Comparison of ENCODE assay signal across 8 mouse cellular contexts in the genomic region with DNA sequence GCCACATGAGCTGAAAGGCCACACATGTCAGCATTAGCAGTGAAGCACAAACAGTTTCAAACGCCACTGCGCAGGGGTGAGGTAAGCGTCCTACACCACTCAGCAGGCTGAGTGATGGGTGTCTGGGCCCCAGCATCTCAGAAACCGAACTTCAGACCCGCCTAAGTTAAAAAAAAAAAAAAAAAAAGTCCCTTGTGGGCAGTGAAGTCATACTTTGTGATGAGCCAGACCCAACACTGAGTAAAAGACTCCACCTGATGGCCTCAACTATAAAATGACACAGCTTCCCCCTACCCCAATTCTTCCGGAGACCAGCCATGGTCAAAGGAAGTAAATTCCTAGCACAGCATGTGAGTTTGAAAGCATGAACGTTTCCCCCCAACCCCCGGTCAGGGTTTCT. TPM values are rescaled to one million over a fixed set of nuclear protein-coding genes. Genes with fewer than 3 reads are reported as not detected.
DNase-seq lines count a peak whose midpoint lies in the region; ATAC-seq and TF ChIP-seq lines count a peak whose summit lies in the region.

No protein-coding gene starts in this region.

- H3K27ac ChIP-seq in heart, embryonic 10.5 days = no peak overlapping the region
- no peak overlapping the region for H3K27ac ChIP-seq in heart, adult 2 months
- peak overlapping the region; percentile 50 for H3K27ac ChIP-seq in CH12.LX (ENCODE audit: insufficient read depth, low read depth)
- no peak overlapping the region for H3K27ac ChIP-seq in hindbrain, embryonic 11.5 days (ENCODE audit: low read depth, low read length)
- H3K27ac ChIP-seq in liver, postnatal 0 days (ENCODE audit: low read depth) = peak overlapping the region; percentile 87; the same call in 1 of the 2 replicates

- dilution Hi-C loops in CH12.LX (cut with MboI; ENCODE audit: extremely low pct_ligation_motif_present, extremely low pct_unique_long_range_greater_than_20kb, low sequenced_read_pairs) = no loop called here

- peak overlapping the region; percentile 81 for H3K4me3 ChIP-seq in heart, embryonic 10.5 days
- no peak overlapping the region for H3K4me3 ChIP-seq in heart, adult 2 months
- H3K4me3 ChIP-seq in CH12.LX (replicated peaks in 1 of 3; ENCODE audit: low read depth in 2 of 3, low read length in 2 of 3, poor library complexity in 1 of 3) = peak overlapping the region; percentile 94 to 99 (median 97)
- peak overlapping the region; percentile 83; the same call in 1 of the 2 replicates for H3K4me3 ChIP-seq in hindbrain, embryonic 11.5 days (ENCODE audit: low read depth, low read length)
- H3K4me3 ChIP-seq in liver, postnatal 0 days (ENCODE audit: low read depth, low read length) = peak overlapping the region; percentile 93

- no peak for ATAC-seq in hindbrain, embryonic 11.5 days (ENCODE audit: low FRiP score)
- ATAC-seq in liver, postnatal 0 days = no peak

- H3K4me1 ChIP-seq in heart, embryonic 10.5 days = peaks cover 41% of the 10 kb centered on the region
- H3K4me1 ChIP-seq in heart, adult 2 months (ENCODE audit: control insufficient read depth, insufficient read depth, low read length) = peaks cover 6% of the 10 kb centered on the region
- peaks cover 3 to 46% of the 10 kb centered on the region in 2 experiments for H3K4me1 ChIP-seq in CH12.LX (ENCODE audit: control insufficient read depth in 1 of 2, insufficient read depth in 2 of 2)
- H3K4me1 ChIP-seq in hindbrain, embryonic 11.5 days (replicated peaks; ENCODE audit: control insufficient read depth, insufficient read depth, low read length) = peaks cover 10% of the 10 kb centered on the region
- peaks cover 43% of the 10 kb centered on the region for H3K4me1 ChIP-seq in liver, postnatal 0 days (ENCODE audit: insufficient read depth)

- H3K9ac ChIP-seq in heart, adult 2 months (ENCODE audit: low read depth, low read length) = no peak overlapping the region
- H3K9ac ChIP-seq in CH12.LX (ENCODE audit: insufficient read depth, low read depth) = peak overlapping the region; percentile 98
- H3K9ac ChIP-seq in hindbrain, embryonic 11.5 days (ENCODE audit: low read depth, low read length) = no peak overlapping the region
- peak overlapping the region; percentile 89 for H3K9ac ChIP-seq in liver, postnatal 0 days (replicated peaks)

- H3K36me3 ChIP-seq in heart, embryonic 10.5 days = peaks cover 45% of the 10 kb centered on the region
- peaks cover 6% of the 10 kb centered on the region; the same call in 1 of the 2 replicates for H3K36me3 ChIP-seq in heart, adult 2 months (ENCODE audit: control insufficient read depth, insufficient read depth, low read length)
- peaks cover 43 to 53% of the 10 kb centered on the region in 2 experiments for H3K36me3 ChIP-seq in CH12.LX (replicated peaks in 1 of 2; ENCODE audit: control insufficient read depth in 1 of 2, insufficient read depth in 1 of 2, low read length in 1 of 2)
- H3K36me3 ChIP-seq in hindbrain, embryonic 11.5 days (ENCODE audit: control insufficient read depth, insufficient read depth, low read length) = peaks cover 15% of the 10 kb centered on the region
- H3K36me3 ChIP-seq in liver, postnatal 0 days (replicated peaks; ENCODE audit: insufficient read depth, low read length) = peaks cover 39% of the 10 kb centered on the region

- TF ChIP-seq CTCF in heart, adult 2 months (IDR thresholded peaks at IDR 0.05) = no peak
- TF ChIP-seq CTCF in CH12.LX (conservative IDR thresholded peaks at IDR 0.05 in 1 of 2, IDR thresholded peaks at IDR 0.05 in 1 of 2; ENCODE audit: low read depth in 2 of 2, low read length in 2 of 2) = no peak
- no peak for TF ChIP-seq CTCF in liver, postnatal 0 days (IDR thresholded peaks at IDR 0.05; ENCODE audit: low read depth)

- TF ChIP-seq EP300 in heart, adult 2 months (IDR thresholded peaks at IDR 0.05; ENCODE audit: insufficient read depth, low read depth, low read length) = no peak
- no peak for TF ChIP-seq EP300 in CH12.LX (IDR thresholded peaks at IDR 0.05; ENCODE audit: low read length)
- TF ChIP-seq EP300 in liver, postnatal 0 days (IDR thresholded peaks at IDR 0.05; ENCODE audit: low read depth) = no peak

- 55% methylated on average over 8 of the region's 8 CpGs for WGBS in heart, embryonic 10.5 days
- WGBS in heart, adult 2 months = 38% methylated on average over 8 of the region's 8 CpGs
- WGBS in hindbrain, embryonic 11.5 days = 52% methylated on average over 8 of the region's 8 CpGs
- 28% methylated on average over 8 of the region's 8 CpGs for WGBS in liver, postnatal 0 days (ENCODE audit: insufficient replicate concordance)

- H3K27me3 ChIP-seq in heart, embryonic 10.5 days (ENCODE audit: insufficient read depth, poor library complexity, severe bottlenecking) = no peaks in the 10 kb centered on the region
- H3K27me3 ChIP-seq in heart, adult 2 months (ENCODE audit: control insufficient read depth, insufficient read depth, low read length) = no peaks in the 10 kb centered on the region
- no peaks in the 10 kb centered on the region for H3K27me3 ChIP-seq in CH12.LX (replicated peaks)
- no peaks in the 10 kb centered on the region for H3K27me3 ChIP-seq in hindbrain, embryonic 11.5 days (ENCODE audit: control insufficient read depth, insufficient read depth, low read length)
- no peaks in the 10 kb centered on the region for H3K27me3 ChIP-seq in liver, postnatal 0 days (ENCODE audit: insufficient read depth, low read length)

- in situ Hi-C loops in CH12.LX (cut with MboI; ENCODE audit: low pct_ligation_motif_present, low pct_unique_long_range_greater_than_20kb, low sequenced_read_pairs) = no loop called here

- DNase-seq in heart, embryonic 10.5 days (ENCODE audit: low spot score) = no peak
- DNase-seq in heart, adult 2 months = no peak
- no peak for DNase-seq in CH12.LX (ENCODE audit: extremely low read depth)
- no peak for DNase-seq in hindbrain, embryonic 11.5 days (ENCODE audit: low spot score)
- no peak for DNase-seq in liver, postnatal 0 days
- DNase-seq in urinary bladder, postnatal 25 days (ENCODE audit: low spot score) = no peak
- DNase-seq in yolk sac, embryonic 10.5 days (ENCODE audit: low spot score) = no peak
- no peak for DNase-seq in cerebellum, postnatal 14 days

- no peaks in the 10 kb centered on the region for H3K79me2 ChIP-seq in heart, adult 2 months (replicated peaks; ENCODE audit: control insufficient read depth, insufficient read depth, low read length)
- H3K79me2 ChIP-seq in CH12.LX (replicated peaks; ENCODE audit: control insufficient read depth, extremely low read depth, insufficient read depth, poor library complexity, severe bottlenecking) = peaks cover 44% of the 10 kb centered on the region

- intact Hi-C loops in heart, adult 2 months (cut with DNase I) = loop anchor here (10.0 kb wide), 1 partner anchor 358 kb away; the partner anchor contains the start of gene Psmb7

- peak overlapping the region; percentile 89 for H3K4me2 ChIP-seq in CH12.LX (ENCODE audit: insufficient read depth, low read depth, poor library complexity, severe bottlenecking)
- H3K4me2 ChIP-seq in hindbrain, embryonic 11.5 days (replicated peaks; ENCODE audit: low read depth, low read length) = peak overlapping the region; percentile 91
- peak overlapping the region; percentile 92 for H3K4me2 ChIP-seq in liver, postnatal 0 days (ENCODE audit: low read depth, low read length)

- no peak for TF ChIP-seq POLR2A in heart, adult 2 months (IDR thresholded peaks at IDR 0.05; ENCODE audit: insufficient read depth, low read depth, low read length)
- TF ChIP-seq POLR2A in CH12.LX (IDR thresholded peaks at IDR 0.05; ENCODE audit: low read depth, low read length) = no peak

- no peak for TF ChIP-seq RAD21 in CH12.LX (IDR thresholded peaks at IDR 0.05; ENCODE audit: low read depth, low read length)

- no peaks in the 10 kb centered on the region for H3K9me3 ChIP-seq in heart, embryonic 10.5 days
- H3K9me3 ChIP-seq in CH12.LX (replicated peaks; ENCODE audit: low read length) = no peaks in the 10 kb centered on the region
- no peaks in the 10 kb centered on the region for H3K9me3 ChIP-seq in hindbrain, embryonic 11.5 days (ENCODE audit: control insufficient read depth, low read length)
- no peaks in the 10 kb centered on the region for H3K9me3 ChIP-seq in liver, postnatal 0 days (ENCODE audit: low read length)

TF ChIP-seq in CH12.LX, 34 proteins besides CTCF, POLR2A, EP300 and RAD21 (continues in another document):
- TF ChIP-seq TCF12 (IDR thresholded peaks at IDR 0.05; ENCODE audit: low read depth, low read length) = no peak
- TF ChIP-seq ZKSCAN1 (IDR thresholded peaks at IDR 0.05; ENCODE audit: borderline replicate concordance, low read depth, low read length) = no peak
- TF ChIP-seq MAZ (IDR thresholded peaks at IDR 0.05; ENCODE audit: low read depth, low read length) = no peak
- no peak for TF ChIP-seq UBTF (IDR thresholded peaks at IDR 0.05; ENCODE audit: low read depth, low read length)

RNA-seq across cellular contexts. Expression of gene Arpc5l, which starts 2.0 kb away (rescaled TPM):
- polyA plus RNA-seq in heart, embryonic 10.5 days (2016; fragmentation: Nextera tagmentation; extraction: Ambion mirVana) = 93.9 and 118 TPM in 2 replicates
- total RNA-seq in heart, adult 2 months (2021) = 100 to 1,000 TPM in 1 of 2 experiments, 10 to 100 TPM in 1; 85.1 to 102 TPM
- polyA plus RNA-seq in heart, adult 2 months (2012; rRNA removed) = 38.8 and 51.5 TPM in 2 replicates
- total RNA-seq in CH12.LX (2012; rRNA removed) (139 and 148 TPM in 2 replicates), CH12.LX (2014; rRNA removed) (300 and 309 TPM in 2 replicates)
- 212 and 219 TPM in 2 replicates for polyA plus RNA-seq in CH12.LX (2012; ENCODE audit: insufficient read length, low read depth)
- 147 and 149 TPM in 2 replicates for polyA plus RNA-seq in hindbrain, embryonic 11.5 days (2014; fragmentation: Nextera tagmentation; extraction: Ambion mirVana)
- polyA plus RNA-seq in liver, postnatal 0 days (2015; fragmentation: Nextera tagmentation; extraction: Ambion mirVana) = 59.3 and 60.7 TPM in 2 replicates

RNA-seq across cellular contexts. Expression of gene Rpl35, which starts 2.3 kb away (rescaled TPM):
- 724 and 889 TPM in 2 replicates for polyA plus RNA-seq in heart, embryonic 10.5 days (2016; fragmentation: Nextera tagmentation; extraction: Ambion mirVana)
- total RNA-seq in heart, adult 2 months (2021) = 100 to 1,000 TPM; 307 to 341 TPM
- 90.7 and 108 TPM in 2 replicates for polyA plus RNA-seq in heart, adult 2 months (2012; rRNA removed)
- total RNA-seq in CH12.LX (2012; rRNA removed) (2,171 and 2,515 TPM in 2 replicates), CH12.LX (2014; rRNA removed) (976 and 984 TPM in 2 replicates)
- 649 and 718 TPM in 2 replicates for polyA plus RNA-seq in CH12.LX (2012; ENCODE audit: insufficient read length, low read depth)
- polyA plus RNA-seq in hindbrain, embryonic 11.5 days (2014; fragmentation: Nextera tagmentation; extraction: Ambion mirVana) = 988 and 1,016 TPM in 2 replicates
- 574 and 582 TPM in 2 replicates for polyA plus RNA-seq in liver, postnatal 0 days (2015; fragmentation: Nextera tagmentation; extraction: Ambion mirVana)

RNA-seq across cellular contexts. Expression of gene Wdr38, which starts 5.8 kb away (rescaled TPM):
- 0.89 and 1.4 TPM in 2 replicates for polyA plus RNA-seq in heart, embryonic 10.5 days (2016; fragmentation: Nextera tagmentation; extraction: Ambion mirVana)
- total RNA-seq in heart, adult 2 months (2021) = under 1 TPM in 1 of 2 experiments, not detected in 1; 0.20 TPM
- polyA plus RNA-seq in heart, adult 2 months (2012; rRNA removed) = 0.47 and 0.59 TPM in 2 replicates
- total RNA-seq in CH12.LX (2012; rRNA removed) = 1.0 and 1.1 TPM in 2 replicates
- 0.19 and 0.28 TPM in 2 replicates for total RNA-seq in CH12.LX (2014; rRNA removed)
- polyA plus RNA-seq in CH12.LX (2012; ENCODE audit: insufficient read length, low read depth) = 0.40 and 0.63 TPM in 2 replicates
- 1.5 and 1.8 TPM in 2 replicates for polyA plus RNA-seq in hindbrain, embryonic 11.5 days (2014; fragmentation: Nextera tagmentation; extraction: Ambion mirVana)
- 0.53 and 0.60 TPM in 2 replicates for polyA plus RNA-seq in liver, postnatal 0 days (2015; fragmentation: Nextera tagmentation; extraction: Ambion mirVana)

Comparison
In these comparisons a context has a peak if more than half of its experiments do, and no peak if none do; other contexts are left out.
1. H3K27ac ChIP-seq: peak in CH12.LX (single experiment) and liver, postnatal 0 days (single experiment); none in heart, embryonic 10.5 days (single experiment), heart, adult 2 months (single experiment) and hindbrain, embryonic 11.5 days (single experiment).
2. H3K9ac ChIP-seq: peak in CH12.LX (single experiment) and liver, postnatal 0 days (single experiment); none in heart, adult 2 months (single experiment) and hindbrain, embryonic 11.5 days (single experiment).
3. Peak in every context shown above with its lines, with median percentiles within 50 percentile points of each other: H3K4me2 ChIP-seq.